Mouse (Mus musculus) ES-E14 (cell line): ENCODE results near the gene Kars. TPM values are rescaled to one million over a fixed set of nuclear protein-coding genes. Genes with fewer than 3 reads are reported as not detected.

Experiments used
- DNase-seq: peaks from one replicate; pipeline ENCODE4 v3.0.0-alpha.2; 2013; ENCODE audit warnings: low read depth, low spot score
- H3K27ac ChIP-seq: 2 replicates; pipeline ENCODE4 v1.5.1; 2012; ENCODE audit warnings: low read depth, mild to moderate bottlenecking, low read length, moderate library complexity, mixed read lengths; ENCODE audit not compliant: poor library complexity, insufficient read depth, severe bottlenecking
- H3K36me3 ChIP-seq: 2 replicates; pipeline ENCODE4 v1.6.1; 2012; ENCODE audit warnings: mild to moderate bottlenecking, low read length, moderate library complexity, mixed read lengths; ENCODE audit not compliant: control insufficient read depth, poor library complexity, insufficient read depth, severe bottlenecking
- H3K4me1 ChIP-seq, 2 experiments: fragments of 150-350 bp in 1 of 2; sonication (generic) in 1 of 2; 2 replicates each; pipeline ENCODE4 v1.6.1; 2012; ENCODE audit warnings: low read length in 2 of 2, mild to moderate bottlenecking in 1 of 2, mixed read lengths in 1 of 2; ENCODE audit not compliant: control insufficient read depth in 2 of 2, insufficient read depth in 2 of 2, poor library complexity in 1 of 2
- H3K4me3 ChIP-seq, 2 experiments: fragments of 150-350 bp in 1 of 2; sonication (generic) in 1 of 2; 2 replicates each; pipeline ENCODE4 v1.5.1; 2012; ENCODE audit warnings: low read length in 2 of 2, low read depth in 1 of 2, mild to moderate bottlenecking in 1 of 2, mixed read lengths in 1 of 2; ENCODE audit not compliant: insufficient read depth in 1 of 2, poor library complexity in 1 of 2, severe bottlenecking in 1 of 2
- H3K9ac ChIP-seq: 2 replicates; pipeline ENCODE4 v1.6.1; 2012; ENCODE audit warnings: low read depth, mild to moderate bottlenecking, low read length, mixed read lengths; ENCODE audit not compliant: poor library complexity, insufficient read depth, severe bottlenecking
- H3K9me3 ChIP-seq: fragments of 150-350 bp; sonication (generic); 2 replicates; pipeline ENCODE4 v1.6.1; 2012; ENCODE audit warnings: low read depth, mild to moderate bottlenecking, low read length; ENCODE audit not compliant: control insufficient read depth, insufficient read depth
- CHD2 ChIP-seq: IDR thresholded peaks from 2 replicates; pipeline ENCODE4 v1.6.1; 2014; ENCODE audit warnings: mild to moderate bottlenecking, low read depth, low read length, inconsistent platforms
- HCFC1 ChIP-seq: IDR thresholded peaks from 2 replicates; pipeline ENCODE4 v1.6.1; 2012; ENCODE audit warnings: low read length, inconsistent platforms, borderline replicate concordance; ENCODE audit not compliant: insufficient read depth
- MAFK ChIP-seq: IDR thresholded peaks from 2 replicates; pipeline ENCODE4 v1.6.1; 2014; ENCODE audit warnings: mild to moderate bottlenecking, low read depth, low read length, inconsistent platforms; ENCODE audit not compliant: insufficient read depth
- ZC3H11A ChIP-seq: IDR thresholded peaks from 2 replicates; pipeline ENCODE4 v1.6.1; 2012; ENCODE audit warnings: low read depth, mild to moderate bottlenecking, inconsistent platforms, low read length, borderline replicate concordance
- ZNF384 ChIP-seq: IDR thresholded peaks from 2 replicates; pipeline ENCODE4 v1.6.1; 2012; ENCODE audit warnings: low read depth, low read length, inconsistent platforms
- in situ Hi-C, 2 experiments: fragments of 600-800 bp; cut with MboI; formaldehyde crosslinking; loops; one replicate each; pipeline ENCODE4 v1.15.1; 2025; ENCODE audit warnings: low sequenced_read_pairs in 2 of 2, inconsistent platforms in 1 of 2; ENCODE audit not compliant: unreplicated experiment in 2 of 2
- total RNA-seq: library from RNA; depleted of rRNA; stranded (reverse); fragments of 300-350 nt; gene quantifications from 2 replicates; pipeline ENCODE4 v1.2.3, GENCODE M21; 2012

The Kars gene
- total RNA-seq, 1 experiment = 267 TPM

DNA sequence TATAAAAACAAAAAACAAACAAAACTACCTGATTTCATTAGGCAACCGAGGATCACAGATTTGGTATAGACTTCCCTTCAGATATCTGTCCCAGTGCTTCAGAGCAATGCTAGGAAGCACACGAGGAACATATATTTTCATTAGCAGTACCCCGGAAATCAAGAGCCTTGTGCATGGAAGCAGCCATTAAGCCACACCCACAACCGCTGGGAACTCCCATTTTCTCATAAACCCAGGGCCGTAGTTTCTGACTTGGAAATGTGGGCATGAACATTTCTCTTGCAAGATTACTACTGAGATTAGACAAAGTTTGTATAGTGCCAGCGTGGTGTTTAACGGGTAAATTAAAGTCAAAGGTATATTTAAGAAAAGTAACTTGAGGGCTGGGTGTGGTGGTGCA, 1.6 kb downstream of the Kars start:
- TF ChIP-seq MAFK = no peak
- TF ChIP-seq CHD2 = no peak
- no peak for TF ChIP-seq ZNF384
- TF ChIP-seq HCFC1 = no peak
- no peak for TF ChIP-seq ZC3H11A
- H3K27ac ChIP-seq = no peak overlapping the region
- H3K4me1 ChIP-seq = peaks cover 1 to 5% of the 10 kb centered on the region in 2 experiments; a peak in 2 of 4 replicates
- H3K9ac ChIP-seq = no peak overlapping the region
- peak overlapping the region; percentile 23 to 35; a peak in 2 of 4 replicates for H3K4me3 ChIP-seq
- DNase-seq = no peak
- peaks cover 13% of the 10 kb centered on the region; the same call in 1 of the 2 replicates for H3K36me3 ChIP-seq
- in situ Hi-C loops = no loop called here
- no peaks in the 10 kb centered on the region for H3K9me3 ChIP-seq

DNA sequence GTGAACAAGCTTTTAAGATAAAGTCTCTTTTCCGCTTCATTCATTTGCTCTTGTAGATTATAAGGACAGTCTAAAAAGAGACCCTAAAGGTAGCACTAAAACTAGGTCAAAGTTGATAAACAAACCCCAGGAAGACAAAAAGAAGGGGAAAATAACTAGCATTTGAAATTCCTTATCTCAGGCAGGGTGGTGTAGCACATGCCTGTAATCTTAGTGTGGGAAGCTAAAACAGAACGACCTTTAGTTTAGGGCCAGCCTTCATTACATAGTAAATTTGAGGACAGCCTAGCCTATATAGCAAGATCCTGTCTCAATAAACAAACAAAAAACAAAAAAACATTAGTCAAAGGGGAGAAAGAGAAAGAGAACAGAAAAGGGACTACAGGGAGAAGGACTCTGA, 3.5 kb downstream of the Kars start:
- Histone ChIP-seq H3K27ac (no peak overlapping the region), H3K4me1 (peaks cover 1 to 5% of the 10 kb centered on the region in 2 experiments; a peak in 2 of 4 replicates), H3K9ac (no peak overlapping the region), H3K4me3 (no peak overlapping the region), H3K9me3 (no peaks in the 10 kb centered on the region), H3K36me3 (peaks cover 27% of the 10 kb centered on the region)
- TF ChIP-seq ZC3H11A (no peak), MAFK (no peak), HCFC1 (no peak), ZNF384 (no peak), CHD2 (no peak)
- in situ Hi-C loops = no loop called here
- DNase-seq = no peak

DNA sequence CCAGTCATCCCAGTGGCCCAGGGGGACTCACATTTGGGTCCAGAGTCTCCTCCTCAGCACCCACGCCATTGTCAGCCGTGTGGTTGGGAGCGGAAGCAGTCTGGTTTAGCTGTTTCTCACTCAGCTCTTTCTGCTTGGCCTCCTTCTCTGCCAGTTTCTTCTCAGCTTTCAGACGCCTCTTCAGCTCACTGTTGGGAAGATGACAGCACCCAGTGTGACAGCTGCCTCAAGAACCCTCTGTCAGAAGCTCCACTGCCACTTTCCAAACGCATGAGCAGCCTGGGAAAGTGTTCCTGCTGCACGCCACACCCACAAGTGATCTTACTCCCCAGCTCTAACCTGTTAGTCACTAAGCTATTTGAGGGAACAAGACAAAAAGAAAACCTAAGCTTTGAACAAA, 5.5 kb downstream of the Kars start:
- Histone ChIP-seq H3K4me3 (no peak overlapping the region), H3K4me1 (0 out of 4 replicates have a peak, but pooled peaks cover 1 to 4% of the 10 kb centered on the region in 2 experiments), H3K9ac (no peak overlapping the region), H3K27ac (no peak overlapping the region), H3K36me3 (peaks cover 46% of the 10 kb centered on the region), H3K9me3 (no peaks in the 10 kb centered on the region)
- TF ChIP-seq ZC3H11A = no peak
- TF ChIP-seq HCFC1 = no peak
- TF ChIP-seq MAFK = no peak
- TF ChIP-seq ZNF384 = no peak
- no peak for TF ChIP-seq CHD2
- in situ Hi-C loops = no loop called here
- DNase-seq = no peak

DNA sequence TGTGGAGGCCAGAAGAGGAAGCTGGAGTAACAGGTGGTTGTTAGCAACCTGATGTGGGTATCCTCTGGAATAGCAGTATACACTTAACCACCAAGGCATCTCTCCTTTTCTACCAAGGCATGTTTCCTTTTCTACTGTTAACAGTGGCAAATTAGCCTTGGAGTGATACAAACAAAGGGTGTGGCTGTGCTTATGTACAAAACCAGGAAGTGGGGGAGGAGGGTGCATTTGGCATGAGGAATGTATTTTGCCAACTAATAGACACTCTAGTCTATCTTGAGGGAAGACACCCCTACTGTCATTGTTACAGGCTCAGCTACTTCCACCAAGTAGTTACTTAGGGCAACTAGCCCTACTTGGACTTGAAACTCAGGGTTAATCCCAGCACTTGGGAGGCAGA, 6.4 kb downstream of the Kars start:
- Histone ChIP-seq H3K36me3 (peaks cover 54% of the 10 kb centered on the region), H3K9ac (no peak overlapping the region), H3K9me3 (no peaks in the 10 kb centered on the region), H3K27ac (no peak overlapping the region), H3K4me3 (no peak overlapping the region), H3K4me1 (0 out of 4 replicates have a peak, but pooled peaks cover 1 to 4% of the 10 kb centered on the region in 2 experiments)
- in situ Hi-C loops = no loop called here
- TF ChIP-seq HCFC1 (no peak), MAFK (no peak), CHD2 (no peak), ZNF384 (no peak)
- DNase-seq = no peak

DNA sequence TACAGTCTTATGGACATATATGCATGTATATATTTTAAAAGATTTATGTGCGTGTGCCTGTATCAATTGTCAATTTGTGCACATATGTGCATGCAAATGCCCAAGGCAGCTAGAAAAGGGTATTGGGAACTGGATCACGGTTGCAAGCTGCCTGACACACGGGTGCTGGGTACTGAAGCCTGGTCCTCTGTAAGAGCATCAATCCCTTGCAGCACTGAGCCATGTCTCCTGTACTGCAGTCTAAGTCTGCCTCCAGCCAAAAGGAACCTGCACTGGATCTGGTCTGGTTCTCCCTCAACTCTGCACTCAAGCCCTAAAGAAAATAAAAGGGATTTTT, 18.5 kb downstream of the Kars start:
- Histone ChIP-seq H3K4me1 (no peaks in the 10 kb centered on the region; a peak in 2 of 4 replicates), H3K9me3 (no peaks in the 10 kb centered on the region), H3K27ac (no peak overlapping the region), H3K9ac (no peak overlapping the region), H3K4me3 (no peak overlapping the region), H3K36me3 (peaks cover 48% of the 10 kb centered on the region)
- in situ Hi-C loops = no loop called here
- TF ChIP-seq ZC3H11A (no peak), CHD2 (no peak), MAFK (no peak), HCFC1 (no peak), ZNF384 (no peak)
- no peak for DNase-seq
